Mouse (Mus musculus) liver, embryonic 14.5 days (tissue): ENCODE measurements around the gene Pafah1b2. TPM values are rescaled to one million over a fixed set of nuclear protein-coding genes. Genes with fewer than 3 reads are reported as not detected.

Experiments used
- ATAC-seq: fragments of 200-750 bp; cut with Nextera tagmentation; 2 replicates; pipeline ENCODE4 v1.8.0; 2017; ENCODE audit warnings: moderate number of reproducible peaks, mild to moderate bottlenecking, moderate library complexity; ENCODE audit not compliant: insufficient read depth
- DNase-seq, 3 experiments: peaks; one replicate each; pipeline ENCODE4 v3.0.0-alpha.2; 2012 to 2013; ENCODE audit warnings: low read depth in 3 of 3, low spot score in 3 of 3
- H3K27ac ChIP-seq: fragments of 300-500 bp; sonication (generic); 2 replicates; pipeline ENCODE4 v1.5.1; 2014; ENCODE audit warnings: moderate library complexity, mild to moderate bottlenecking, control low read depth, inconsistent platforms
- H3K27me3 ChIP-seq: fragments of 300-500 bp; sonication (generic); 2 replicates; pipeline ENCODE4 v1.6.1; 2014; ENCODE audit warnings: mild to moderate bottlenecking, low read length, moderate library complexity; ENCODE audit not compliant: control insufficient read depth, insufficient read depth
- H3K36me3 ChIP-seq: fragments of 300-500 bp; sonication (generic); replicated peaks from 2 replicates; pipeline ENCODE4 v1.6.1; 2014; ENCODE audit warnings: low read depth; ENCODE audit not compliant: control insufficient read depth, insufficient read depth
- H3K4me1 ChIP-seq, 2 experiments: fragments of 200-500 bp in 1 of 2; fragments of 300-500 bp in 1 of 2; sonication (generic) in 1 of 2; replicated peaks; 2 replicates each; pipeline ENCODE4 v1.6.1; 2012 to 2014; ENCODE audit warnings: antibody characterized with exemption in 1 of 2, inconsistent platforms in 1 of 2, low read length in 1 of 2; ENCODE audit not compliant: control insufficient read depth in 2 of 2, insufficient read depth in 2 of 2
- H3K4me2 ChIP-seq: fragments of 300-500 bp; sonication (generic); 2 replicates; pipeline ENCODE4 v1.6.1; 2014; ENCODE audit warnings: low read depth, mild to moderate bottlenecking, control low read depth, moderate library complexity
- H3K4me3 ChIP-seq, 2 experiments: fragments of 200-500 bp in 1 of 2; fragments of 300-500 bp in 1 of 2; sonication (generic) in 1 of 2; 2 replicates each; pipeline ENCODE4 v1.5.1; 2012 to 2014; ENCODE audit warnings: low read depth in 2 of 2, low read length in 2 of 2, mild to moderate bottlenecking in 2 of 2, control low read depth in 1 of 2, inconsistent platforms in 1 of 2, moderate library complexity in 1 of 2; ENCODE audit not compliant: insufficient read depth in 1 of 2
- H3K9ac ChIP-seq: fragments of 300-500 bp; sonication (generic); replicated peaks from 2 replicates; pipeline ENCODE4 v1.6.1; 2014; ENCODE audit warnings: mild to moderate bottlenecking, control low read depth, moderate library complexity
- H3K9me3 ChIP-seq: fragments of 300-500 bp; sonication (generic); 2 replicates; pipeline ENCODE4 v1.6.1; 2016; ENCODE audit warnings: low read length, mixed read lengths; ENCODE audit not compliant: control insufficient read depth
- CTCF ChIP-seq: IDR thresholded peaks from 2 replicates; pipeline ENCODE4 v1.5.1; 2016; ENCODE audit warnings: antibody characterized with exemption, low read depth, control low read depth
- EP300 ChIP-seq: IDR thresholded peaks from 2 replicates; pipeline ENCODE4 v1.6.1; 2016; ENCODE audit warnings: antibody characterized with exemption, low read depth
- WGBS: fragments of 180-500 bp; shearing (Covaris S2); extraction: QIAGEN DNeasy Blood & Tissue Kit; methylation state at CpG from one replicate; pipeline ENCODE4 v1.1.7; 2014; ENCODE audit not compliant: insufficient replicate concordance; 5-methylcytosine and 5-hydroxymethylcytosine counted together
- polyA plus RNA-seq, 2 experiments: library from polyadenylated mRNA; depleted of rRNA in 1 of 2; stranded (reverse) in 1 of 2; unstranded in 1 of 2; fragments of >200 nt; fragmentation: Nextera tagmentation in 1 of 2; extraction: Ambion mirVana in 1 of 2; gene quantifications; 2 replicates each; pipeline versions ENCODE4 v1.2.1 to v1.2.3; 2012 to 2014

Pafah1b2 gene
- polyA plus RNA-seq, 2 experiments: 23.1 to 59.6 TPM

DNA sequence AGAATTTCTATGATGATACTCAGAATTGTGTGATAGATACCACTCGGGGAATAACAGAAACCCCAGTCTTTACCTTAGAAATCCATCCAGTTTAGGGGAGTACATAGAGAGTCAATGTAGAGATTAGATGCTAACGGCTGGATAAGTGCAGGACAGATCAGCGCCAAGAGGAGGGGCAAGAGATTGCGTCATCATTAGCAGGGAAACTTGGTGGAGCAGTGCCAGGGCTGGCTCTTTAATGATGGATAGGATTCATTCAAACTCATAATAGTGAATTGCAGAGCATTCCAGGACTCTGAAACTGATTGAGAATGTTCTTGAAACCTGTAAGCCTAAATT lies 27.3 kb downstream of the Pafah1b2 start:
- peak overlapping the region; percentile 71 for H3K27ac ChIP-seq

DNA sequence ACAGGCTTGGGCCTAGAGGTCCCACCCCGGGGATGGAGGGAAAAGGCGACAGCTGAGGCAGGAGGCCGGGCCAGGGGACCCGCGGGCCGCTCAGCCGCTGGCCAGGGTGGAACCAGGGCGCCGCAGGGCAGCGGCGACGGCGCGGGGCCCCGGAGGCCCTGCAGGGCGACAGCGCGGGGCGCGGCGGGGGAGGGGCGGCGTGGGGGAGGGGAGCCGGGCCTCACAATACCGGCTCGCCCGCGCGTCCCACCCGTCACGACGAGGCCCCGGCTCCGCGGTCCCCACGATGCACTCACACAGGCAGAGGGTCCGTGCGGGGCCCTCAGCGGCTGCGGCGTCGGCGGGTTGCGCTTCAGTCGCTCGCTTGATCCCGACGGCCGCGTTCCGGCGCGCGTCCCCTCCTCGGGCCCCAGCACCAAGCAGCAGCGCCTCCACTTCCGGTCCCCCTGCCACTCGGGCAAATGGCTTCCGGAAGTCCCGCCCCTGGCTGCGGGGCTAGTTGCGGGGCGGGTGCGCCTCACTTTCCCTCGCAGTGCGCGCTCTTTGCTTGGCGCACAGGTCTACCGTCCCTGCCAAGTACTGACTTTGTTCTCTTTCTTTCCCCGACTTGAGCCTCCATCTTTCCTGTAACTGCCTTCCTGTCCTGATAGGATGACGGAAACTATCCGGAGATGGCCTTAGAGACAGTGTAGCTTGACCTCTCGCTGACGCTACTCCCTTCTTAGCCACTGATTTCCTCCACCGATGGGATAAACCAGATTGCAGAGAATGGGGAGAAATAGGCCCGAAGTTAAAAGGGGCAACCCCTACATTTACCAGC lies 27.9 kb downstream of the Pafah1b2 start:
- no peaks in the 10 kb centered on the region for H3K9me3 ChIP-seq
- peak overlapping the region; percentile 97 for H3K9ac ChIP-seq
- ATAC-seq (peak; percentile 91), DNase-seq (peak; percentile 76 to 81 (median 80))
- under 1% methylated on average over 75 of the region's 76 CpGs for WGBS
- peak overlapping the region; percentile 71 for H3K27ac ChIP-seq
- no peak; the same call in 1 of the 2 replicates for TF ChIP-seq CTCF
- no peak for TF ChIP-seq EP300
- H3K4me2 ChIP-seq: peak overlapping the region; percentile 92
- H3K4me1 ChIP-seq: peaks cover 15 to 19% of the 10 kb centered on the region in 2 experiments
- H3K27me3 ChIP-seq: no peaks in the 10 kb centered on the region
- no peaks in the 10 kb centered on the region; the same call in 1 of the 2 replicates for H3K36me3 ChIP-seq
- H3K4me3 ChIP-seq: peak overlapping the region; percentile 81 to 82

More for the DNA sequence above, 27.3 kb downstream of the Pafah1b2 start:
- Histone ChIP-seq H3K4me2 (peak overlapping the region; percentile 92), H3K36me3 (no peaks in the 10 kb centered on the region; the same call in 1 of the 2 replicates), H3K9me3 (no peaks in the 10 kb centered on the region), H3K27me3 (no peaks in the 10 kb centered on the region), H3K4me1 (peaks cover 10 to 13% of the 10 kb centered on the region in 2 experiments), H3K9ac (peak overlapping the region; percentile 97), H3K4me3 (peak overlapping the region; percentile 81 to 82)
- 2% methylated on average over 4 of the region's 4 CpGs for WGBS
- TF ChIP-seq EP300: no peak
- TF ChIP-seq CTCF: no peak
- ATAC-seq: peak; percentile 38; the same call in 1 of the 2 replicates
- DNase-seq: peak in 2 of 3 experiments; percentile 26 to 39

DNA sequence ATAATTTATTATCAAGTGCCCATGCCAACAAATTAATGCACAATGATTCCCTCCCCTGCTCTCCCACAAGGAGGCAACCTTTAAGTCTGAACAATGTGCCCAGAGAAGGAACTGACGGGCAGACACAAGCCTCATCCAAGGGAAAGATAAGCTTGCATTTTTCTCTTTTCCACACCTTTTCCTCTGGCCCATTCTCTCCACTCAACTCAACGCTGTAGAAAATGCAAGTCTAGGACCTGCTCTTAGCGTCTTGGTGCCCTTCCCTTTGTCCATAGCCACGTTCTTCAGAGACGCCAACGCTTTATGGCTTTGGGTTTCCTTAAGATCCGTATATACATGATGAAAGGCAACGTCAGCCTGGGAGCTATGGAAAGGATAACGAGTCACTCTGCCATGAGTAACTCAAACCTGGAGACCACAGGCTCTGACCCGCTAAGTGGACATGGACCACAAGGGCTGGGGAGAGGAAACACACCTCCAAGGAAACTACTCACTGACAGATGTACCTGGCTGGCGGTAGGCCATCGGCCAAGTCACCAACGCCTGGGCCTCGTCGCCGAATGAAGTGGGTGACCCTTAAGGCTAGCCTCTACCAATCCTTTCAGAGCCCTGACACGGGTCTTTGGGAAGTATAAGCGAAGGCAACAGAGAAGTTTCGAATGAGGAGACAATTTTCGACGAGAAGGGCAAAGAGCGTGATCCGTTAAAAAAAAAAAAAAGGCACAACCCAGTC lies 28.6 kb downstream of the Pafah1b2 start:
- TF ChIP-seq EP300: no peak
- peak; percentile 35 for TF ChIP-seq CTCF
- ATAC-seq (peak; percentile 14; the same call in 1 of the 2 replicates), DNase-seq (peak in 1 of 3 experiments; percentile 32)
- H3K4me1 ChIP-seq: peaks cover 15 to 22% of the 10 kb centered on the region in 2 experiments
- H3K4me2 ChIP-seq: peak overlapping the region; percentile 92
- peak overlapping the region; percentile 97 for H3K9ac ChIP-seq
- no peaks in the 10 kb centered on the region for H3K27me3 ChIP-seq
- H3K36me3 ChIP-seq: no peaks in the 10 kb centered on the region; the same call in 1 of the 2 replicates
- peak overlapping the region; percentile 81 to 82 for H3K4me3 ChIP-seq
- under 1% methylated on average over 23 of the region's 23 CpGs for WGBS
- no peaks in the 10 kb centered on the region for H3K9me3 ChIP-seq
- peak overlapping the region; percentile 71 for H3K27ac ChIP-seq

DNA sequence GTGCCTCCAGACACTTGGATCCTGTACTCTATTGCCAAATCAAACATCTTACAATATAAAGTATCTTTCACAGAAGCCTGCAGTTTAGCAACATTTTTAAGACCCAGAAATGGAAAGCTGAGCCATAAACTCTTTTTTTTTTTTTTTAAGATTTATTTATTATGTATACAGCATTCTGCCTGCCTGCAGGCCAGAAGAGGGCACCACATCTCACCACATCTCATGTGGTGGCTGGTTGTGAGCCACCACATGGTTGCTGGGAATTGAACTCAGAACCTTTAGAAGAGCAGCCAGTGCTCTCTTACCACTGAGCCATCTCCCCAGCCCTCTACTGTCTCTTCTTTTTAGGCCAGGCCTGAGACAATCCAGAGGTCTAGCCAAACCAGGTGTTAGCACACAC lies 31.2 kb downstream of the Pafah1b2 start:
- Histone ChIP-seq H3K4me3 (no peak overlapping the region), H3K27ac (no peak overlapping the region), H3K36me3 (peaks cover 13% of the 10 kb centered on the region), H3K9ac (no peak overlapping the region), H3K27me3 (no peaks in the 10 kb centered on the region), H3K4me2 (peak overlapping the region; percentile 11; the same call in 1 of the 2 replicates), H3K9me3 (no peaks in the 10 kb centered on the region), H3K4me1 (peaks cover 15 to 25% of the 10 kb centered on the region in 2 experiments)
- TF ChIP-seq CTCF: peak; percentile 45
- no peak for TF ChIP-seq EP300
- no peak for ATAC-seq
- no peak for DNase-seq

DNA sequence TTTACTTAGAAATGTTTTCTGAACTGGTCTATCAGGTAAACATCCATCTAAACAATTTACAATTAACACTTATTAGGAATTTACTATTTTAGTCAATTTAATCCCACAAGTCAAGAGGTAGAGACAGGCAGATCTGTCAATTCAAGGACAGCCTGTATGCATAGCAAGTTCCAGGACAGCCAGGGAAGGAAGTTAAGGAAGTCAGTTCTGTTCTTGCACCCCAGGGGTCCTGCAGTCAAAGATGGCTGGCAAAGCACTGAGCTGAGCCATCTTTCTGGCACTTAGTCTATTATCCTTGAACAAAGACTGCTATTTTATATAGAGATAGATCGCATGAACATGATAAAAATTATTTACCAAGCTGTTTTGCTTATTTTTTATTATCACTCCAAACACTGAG lies 31.9 kb downstream of the Pafah1b2 start:
- Histone ChIP-seq H3K4me3 (no peak overlapping the region), H3K4me2 (0 out of 2 replicates have a peak overlapping the region, but pooled peaks have one; percentile 0), H3K27ac (no peak overlapping the region), H3K27me3 (no peaks in the 10 kb centered on the region), H3K9ac (no peak overlapping the region), H3K4me1 (peaks cover 15 to 25% of the 10 kb centered on the region in 2 experiments), H3K36me3 (peaks cover 18% of the 10 kb centered on the region), H3K9me3 (no peaks in the 10 kb centered on the region)
- 77% methylated on average over 1 of the region's 1 CpGs for WGBS
- TF ChIP-seq EP300 (no peak), CTCF (no peak)
- ATAC-seq: no peak
- no peak for DNase-seq
